In the genomic region with DNA sequence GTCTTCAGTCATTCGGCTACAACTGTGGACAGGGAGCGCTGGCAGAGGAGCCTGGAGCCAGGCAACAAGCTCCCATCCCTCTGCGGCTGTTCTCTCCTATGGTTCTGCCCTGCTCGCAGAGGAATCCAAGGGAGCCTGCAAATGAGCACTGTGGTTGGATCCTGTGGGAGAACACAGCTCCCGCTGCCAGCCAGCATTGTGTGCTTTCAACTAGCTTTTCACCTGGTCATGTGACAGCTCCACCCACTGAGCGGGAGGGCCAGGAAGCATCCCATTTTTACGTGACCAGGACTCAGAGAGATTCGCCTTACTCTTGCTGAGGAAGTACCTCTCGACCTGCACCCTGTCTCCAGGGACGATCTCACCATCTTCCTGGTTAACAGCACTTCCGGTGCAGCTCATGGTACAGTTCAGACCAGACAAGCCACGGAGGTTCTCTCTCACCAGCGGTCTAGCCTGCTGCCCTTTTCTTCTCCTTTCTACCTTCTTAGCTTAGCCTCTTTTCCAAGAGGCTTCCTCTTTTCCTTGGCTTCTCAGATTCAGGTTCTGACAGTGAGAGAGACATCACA, we compare ENCODE assay signal across 9 mouse cellular contexts.
A peak's percentile ranks its signal among the peaks of the same experiment; 100 is the strongest.
DNase-seq lines count a peak whose midpoint lies in the region; ATAC-seq and TF ChIP-seq lines count a peak whose summit lies in the region.
"Had no signal": no experiment of that assay in that cellular context is flagged by ENCODE, and none has a peak within 500 bp of the region (broad histone marks: within the 10 kb centered on the region; RNA-seq: fewer than 3 reads in every experiment).

No protein-coding gene starts in this region.

- peaks cover 3% of the 10 kb centered on the region; the same call in 1 of the 2 replicates for H3K4me1 ChIP-seq in kidney, adult 2 months (ENCODE audit: control insufficient read depth, insufficient read depth, low read length)
- H3K4me1 ChIP-seq in liver, embryonic 13.5 days (replicated peaks) = peaks cover 26% of the 10 kb centered on the region

- no peaks in the 10 kb centered on the region for H3K36me3 ChIP-seq in kidney, adult 2 months (ENCODE audit: control insufficient read depth, insufficient read depth, low read length)
- H3K36me3 ChIP-seq in liver, embryonic 13.5 days = no peaks in the 10 kb centered on the region

- TF ChIP-seq POLR2A in kidney, adult 2 months (IDR thresholded peaks at IDR 0.05; ENCODE audit: low read depth, low read length) = no peak
- TF ChIP-seq POLR2A in brain, embryonic 14.5 days (IDR thresholded peaks at IDR 0.05; ENCODE audit: borderline replicate concordance, extremely low read depth, insufficient read depth, insufficient read length, poor library complexity, severe bottlenecking) = no peak

- no peak overlapping the region for H3K4me3 ChIP-seq in kidney, adult 2 months (ENCODE audit: insufficient read depth, low read depth, low read length)
- peak overlapping the region; percentile 43 for H3K4me3 ChIP-seq in liver, embryonic 13.5 days (replicated peaks)

- H3K9me3 ChIP-seq in liver, embryonic 13.5 days (replicated peaks) = no peaks in the 10 kb centered on the region

- ATAC-seq in CD4-positive, CD25-positive, alpha-beta regulatory T cell, adult 4 months = peak; percentile 54
- peak; percentile 57; the same call in 1 of the 2 replicates for ATAC-seq in liver, embryonic 13.5 days (ENCODE audit: low read depth)
- ATAC-seq: Patski had no signal

- peak; percentile 7 for DNase-seq in kidney, adult 2 months
- no peak for DNase-seq in kidney, adult 9 months
- DNase-seq in brain, embryonic 14.5 days (ENCODE audit: low read depth) = peak; percentile 22
- no peak for DNase-seq in liver, embryonic 13.5 days
- no peak for DNase-seq in adrenal gland, adult 2 months
- DNase-seq in yolk sac, embryonic 10.5 days (ENCODE audit: low spot score) = no peak
- DNase-seq: kidney, postnatal 14 days had no signal

- peak overlapping the region; percentile 35; the same call in 1 of the 2 replicates for H3K9ac ChIP-seq in liver, embryonic 13.5 days

- no peak overlapping the region for H3K27ac ChIP-seq in kidney, adult 2 months (ENCODE audit: insufficient read depth, low read depth, low read length)
- H3K27ac ChIP-seq in liver, embryonic 13.5 days = no peak overlapping the region

- H3K4me2 ChIP-seq in liver, embryonic 13.5 days = peak overlapping the region; percentile 55

- no peaks in the 10 kb centered on the region for H3K27me3 ChIP-seq in kidney, adult 2 months (replicated peaks; ENCODE audit: control insufficient read depth, insufficient read depth, low read length)
- no peaks in the 10 kb centered on the region for H3K27me3 ChIP-seq in liver, embryonic 13.5 days

- no peak for TF ChIP-seq CTCF in kidney, adult 2 months (conservative IDR thresholded peaks at IDR 0.05; ENCODE audit: insufficient read depth, insufficient read length, low read depth, low read length)
- TF ChIP-seq CTCF in brain, embryonic 14.5 days (IDR thresholded peaks at IDR 0.05; ENCODE audit: borderline replicate concordance, extremely low read depth, insufficient read depth, insufficient read length) = no peak

- WGBS in kidney, adult 2 months = 58% methylated on average over 13 of the region's 13 CpGs
- WGBS in liver, embryonic 13.5 days (ENCODE audit: insufficient replicate concordance) = 32% methylated on average over 13 of the region's 13 CpGs

Comparison
In these comparisons a context has a peak if more than half of its experiments do, and no peak if none do; other contexts are left out.
1. DNase-seq: peak in kidney, adult 2 months (single experiment) and brain, embryonic 14.5 days (single experiment); none in kidney, adult 9 months (single experiment), liver, embryonic 13.5 days (single experiment), adrenal gland, adult 2 months (single experiment) and yolk sac, embryonic 10.5 days (single experiment).